Mouse (Mus musculus) stomach, embryonic 15.5 days (tissue): ENCODE measurements around the gene Slc8b1. TPM values are rescaled to one million over a fixed set of nuclear protein-coding genes. Genes with fewer than 3 reads are reported as not detected.

ENCODE experiments used
- ATAC-seq: fragments of 200-750 bp; cut with Nextera tagmentation; 2 replicates; pipeline ENCODE4 v1.8.0; 2017; ENCODE audit warnings: low read depth, moderate number of reproducible peaks, moderate TSS enrichment; ENCODE audit not compliant: insufficient read depth, low FRiP score
- H3K27ac ChIP-seq: fragments of 300-500 bp; sonication (generic); 2 replicates; pipeline ENCODE4 v1.5.1; 2015; ENCODE audit warnings: mild to moderate bottlenecking, inconsistent platforms
- H3K27me3 ChIP-seq: fragments of 300-500 bp; sonication (generic); replicated peaks from 2 replicates; pipeline ENCODE4 v1.6.1; 2015; ENCODE audit warnings: inconsistent platforms
- H3K36me3 ChIP-seq: fragments of 300-500 bp; sonication (generic); 2 replicates; pipeline ENCODE4 v1.6.1; 2015; ENCODE audit warnings: inconsistent platforms
- H3K4me1 ChIP-seq: fragments of 300-500 bp; sonication (generic); 2 replicates; pipeline ENCODE4 v1.6.1; 2015; ENCODE audit warnings: inconsistent platforms
- H3K4me2 ChIP-seq: fragments of 300-500 bp; sonication (generic); 2 replicates; pipeline ENCODE4 v1.6.1; 2015; ENCODE audit warnings: mild to moderate bottlenecking, inconsistent platforms
- H3K4me3 ChIP-seq: fragments of 300-500 bp; sonication (generic); replicated peaks from 2 replicates; pipeline ENCODE4 v1.5.1; 2015; ENCODE audit warnings: inconsistent platforms
- H3K9ac ChIP-seq: fragments of 300-500 bp; sonication (generic); 2 replicates; pipeline ENCODE4 v1.6.1; 2015; ENCODE audit warnings: inconsistent platforms
- H3K9me3 ChIP-seq: fragments of 300-500 bp; sonication (generic); 2 replicates; pipeline ENCODE4 v1.6.1; 2016; ENCODE audit warnings: inconsistent platforms
- WGBS: fragments of 180-500 bp; shearing (Covaris S2); methylation state at CpG from one replicate; pipeline ENCODE4 v1.1.7; 2015; 5-methylcytosine and 5-hydroxymethylcytosine counted together
- polyA plus RNA-seq: library from polyadenylated mRNA; unstranded; fragments of >200 nt; fragmentation: Nextera tagmentation; extraction: Ambion mirVana; gene quantifications from 2 replicates; pipeline ENCODE4 v1.2.1, GENCODE M21; 2015

Gene Slc8b1
- polyA plus RNA-seq, result 6.2 and 8.3 TPM in 2 replicates

GRCm38 (mm10) chr5:120510982-120511642 lies at the start of gene Slc8b1:
Slc8b1 (plus strand) TSS chr5:120511168.
- Histone ChIP-seq H3K27ac (no peak within 1 kb of the TSS), H3K9ac (peak within 1 kb of the TSS; percentile 8; the same call in 1 of the 2 replicates), H3K4me1 (peaks cover 31% of the 10 kb centered on the region), H3K4me2 (peak within 1 kb of the TSS; percentile 67), H3K27me3 (no peaks in the 10 kb centered on the region), H3K4me3 (peak within 1 kb of the TSS; percentile 52), H3K36me3 (no peaks in the 10 kb centered on the region), H3K9me3 (no peaks in the 10 kb centered on the region)
- under 1% methylated on average over 36 of the region's 36 CpGs for WGBS
- ATAC-seq, result peak; percentile 91

DNA sequence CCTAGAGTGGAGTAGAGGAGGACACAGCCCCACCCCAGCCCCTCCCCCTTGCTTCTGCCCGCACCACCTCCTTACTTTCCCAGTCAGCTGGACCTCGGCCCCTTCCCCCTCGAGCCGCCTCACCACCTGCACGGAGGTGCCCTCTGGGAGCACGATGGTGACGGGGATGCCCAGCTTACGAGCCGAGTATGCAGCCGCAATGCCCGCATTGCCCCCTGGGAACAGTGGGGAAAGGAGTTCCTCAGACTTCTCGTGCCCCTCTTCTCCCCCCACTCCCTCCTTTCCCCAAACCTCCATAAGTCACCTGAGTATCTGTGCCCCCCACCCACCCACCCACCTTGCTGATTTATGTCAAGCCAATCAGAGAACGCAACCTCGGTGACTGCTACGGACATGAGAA lies 49.1 kb upstream of the Slc8b1 start:
- Histone ChIP-seq H3K27me3 (no peaks in the 10 kb centered on the region), H3K36me3 (no peaks in the 10 kb centered on the region), H3K9ac (no peak overlapping the region), H3K9me3 (no peaks in the 10 kb centered on the region), H3K27ac (no peak overlapping the region), H3K4me3 (no peak overlapping the region), H3K4me1 (no peaks in the 10 kb centered on the region), H3K4me2 (no peak overlapping the region)
- 68% methylated on average over 15 of the region's 15 CpGs for WGBS
- no peak for ATAC-seq

DNA sequence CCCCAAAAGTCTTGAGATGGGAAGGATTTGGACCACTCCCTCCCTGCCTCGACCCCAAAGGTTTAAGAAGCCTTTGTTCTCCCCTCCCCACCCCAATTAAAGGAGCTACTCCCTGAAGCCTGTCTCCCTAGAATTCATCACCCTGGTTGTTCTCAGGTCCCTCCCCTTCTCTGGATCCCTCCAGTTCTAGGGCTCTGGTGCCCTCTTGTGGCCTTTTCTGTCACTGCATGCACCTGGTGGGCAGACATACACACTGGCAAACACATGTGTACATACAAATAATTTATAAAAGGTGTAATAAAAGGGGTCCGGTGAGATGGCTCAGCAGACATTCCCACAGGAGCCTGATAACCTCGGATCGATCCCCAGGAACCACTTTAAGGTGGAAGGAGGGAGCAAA lies 46.6 kb upstream of the Slc8b1 start:
- no peaks in the 10 kb centered on the region for H3K36me3 ChIP-seq
- H3K4me1 ChIP-seq, result no peaks in the 10 kb centered on the region
- H3K27ac ChIP-seq, result no peak overlapping the region
- no peak overlapping the region for H3K4me3 ChIP-seq
- no peak for ATAC-seq
- no peak overlapping the region for H3K9ac ChIP-seq
- no peaks in the 10 kb centered on the region for H3K9me3 ChIP-seq
- no peak overlapping the region for H3K4me2 ChIP-seq
- no peaks in the 10 kb centered on the region for H3K27me3 ChIP-seq
- WGBS, result 79% methylated on average over 4 of the region's 4 CpGs

GRCm38 (mm10) chr5:120465062-120465461 lies 45.9 kb upstream of the Slc8b1 start:
- Histone ChIP-seq H3K27me3 (no peaks in the 10 kb centered on the region), H3K4me1 (no peaks in the 10 kb centered on the region), H3K9ac (no peak overlapping the region), H3K4me3 (no peak overlapping the region), H3K27ac (no peak overlapping the region), H3K4me2 (no peak overlapping the region), H3K36me3 (no peaks in the 10 kb centered on the region), H3K9me3 (no peaks in the 10 kb centered on the region)
- WGBS, result 40% methylated on average over 5 of the region's 5 CpGs
- no peak for ATAC-seq

DNA sequence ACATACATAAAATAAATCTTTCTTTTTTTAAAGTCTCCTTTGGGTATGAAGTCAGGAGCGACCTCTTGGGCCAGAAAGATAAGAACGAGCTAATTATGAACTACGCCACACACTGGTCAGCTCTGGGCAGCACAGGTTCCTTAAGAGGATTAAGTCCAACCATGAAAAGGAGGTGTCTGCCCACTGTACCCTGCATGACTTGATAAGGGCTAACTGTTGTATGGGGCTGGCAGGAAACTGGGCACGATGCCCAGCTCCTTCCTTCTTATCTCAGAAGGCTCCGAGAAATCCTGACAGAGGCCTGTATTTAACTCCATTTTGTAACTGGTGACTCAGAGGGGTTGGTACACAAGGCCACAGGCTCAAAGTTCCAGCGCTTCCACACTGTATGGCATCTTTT lies 45.1 kb upstream of the Slc8b1 start:
- ATAC-seq, result peak; percentile 56; the same call in 1 of the 2 replicates
- Histone ChIP-seq H3K4me2 (no peak overlapping the region), H3K36me3 (no peaks in the 10 kb centered on the region), H3K27ac (no peak overlapping the region), H3K4me3 (no peak overlapping the region), H3K9me3 (no peaks in the 10 kb centered on the region), H3K4me1 (no peaks in the 10 kb centered on the region), H3K9ac (no peak overlapping the region), H3K27me3 (no peaks in the 10 kb centered on the region)
- WGBS, result 70% methylated on average over 6 of the region's 6 CpGs

- Histone ChIP-seq H3K9me3 (no peaks in the 10 kb centered on the region), H3K4me2 (peak overlapping the region; percentile 36), H3K9ac (no peak overlapping the region), H3K4me3 (peak overlapping the region; percentile 23; the same call in 1 of the 2 replicates), H3K4me1 (no peaks in the 10 kb centered on the region), H3K27me3 (no peaks in the 10 kb centered on the region), H3K36me3 (no peaks in the 10 kb centered on the region), H3K27ac (peak overlapping the region; percentile 54; the same call in 1 of the 2 replicates)
- WGBS, result 8% methylated on average over 4 of the region's 4 CpGs
- ATAC-seq, result peak; percentile 61; the same call in 1 of the 2 replicates
Measured at GRCm38 (mm10) chr5:120467026-120467425, 43.9 kb upstream of the Slc8b1 start.

- no peak overlapping the region for H3K9ac ChIP-seq
- ATAC-seq, result peak; percentile 49; the same call in 1 of the 2 replicates
- H3K27me3 ChIP-seq, result no peaks in the 10 kb centered on the region
- H3K36me3 ChIP-seq, result no peaks in the 10 kb centered on the region
- no peak overlapping the region for H3K4me3 ChIP-seq
- no peak overlapping the region for H3K4me2 ChIP-seq
- H3K4me1 ChIP-seq, result no peaks in the 10 kb centered on the region
- no peak overlapping the region; the same call in 1 of the 2 replicates for H3K27ac ChIP-seq
- WGBS, result 52% methylated on average over 5 of the region's 5 CpGs
- H3K9me3 ChIP-seq, result no peaks in the 10 kb centered on the region
Measured at GRCm38 (mm10) chr5:120468336-120468735, 42.6 kb upstream of the Slc8b1 start.

GRCm38 (mm10) chr5:120468830-120469229 lies 42.1 kb upstream of the Slc8b1 start:
- WGBS, result 56% methylated on average over 6 of the region's 6 CpGs
- H3K36me3 ChIP-seq, result no peaks in the 10 kb centered on the region
- no peak for ATAC-seq
- no peak overlapping the region for H3K9ac ChIP-seq
- no peak overlapping the region for H3K4me2 ChIP-seq
- H3K9me3 ChIP-seq, result no peaks in the 10 kb centered on the region
- no peak overlapping the region for H3K4me3 ChIP-seq
- no peaks in the 10 kb centered on the region for H3K27me3 ChIP-seq
- no peak overlapping the region for H3K27ac ChIP-seq
- H3K4me1 ChIP-seq, result no peaks in the 10 kb centered on the region

- ATAC-seq, result no peak
- H3K4me2 ChIP-seq, result no peak overlapping the region
- H3K4me1 ChIP-seq, result no peaks in the 10 kb centered on the region
- 47% methylated on average over 4 of the region's 4 CpGs for WGBS
- no peak overlapping the region for H3K4me3 ChIP-seq
- H3K9me3 ChIP-seq, result no peaks in the 10 kb centered on the region
- no peak overlapping the region for H3K27ac ChIP-seq
- no peaks in the 10 kb centered on the region for H3K36me3 ChIP-seq
- H3K9ac ChIP-seq, result no peak overlapping the region
- H3K27me3 ChIP-seq, result 0 out of 2 replicates have a peak, but pooled peaks cover under 1% of the 10 kb centered on the region
Measured at GRCm38 (mm10) chr5:120471538-120471937, 39.4 kb upstream of the Slc8b1 start.

GRCm38 (mm10) chr5:120472770-120473169 lies 38.2 kb upstream of the Slc8b1 start, which contains the start of gene Sdsl:
Sdsl (minus strand) TSS chr5:120472810.
- Histone ChIP-seq H3K4me1 (no peaks in the 10 kb centered on the region), H3K9me3 (no peaks in the 10 kb centered on the region), H3K27ac (no peak within 1 kb of the TSS), H3K9ac (no peak within 1 kb of the TSS), H3K4me3 (no peak within 1 kb of the TSS), H3K27me3 (0 out of 2 replicates have a peak, but pooled peaks cover 4% of the 10 kb centered on the region), H3K4me2 (no peak within 1 kb of the TSS), H3K36me3 (no peaks in the 10 kb centered on the region)
- 51% methylated on average over 8 of the region's 8 CpGs for WGBS
- no peak for ATAC-seq

DNA sequence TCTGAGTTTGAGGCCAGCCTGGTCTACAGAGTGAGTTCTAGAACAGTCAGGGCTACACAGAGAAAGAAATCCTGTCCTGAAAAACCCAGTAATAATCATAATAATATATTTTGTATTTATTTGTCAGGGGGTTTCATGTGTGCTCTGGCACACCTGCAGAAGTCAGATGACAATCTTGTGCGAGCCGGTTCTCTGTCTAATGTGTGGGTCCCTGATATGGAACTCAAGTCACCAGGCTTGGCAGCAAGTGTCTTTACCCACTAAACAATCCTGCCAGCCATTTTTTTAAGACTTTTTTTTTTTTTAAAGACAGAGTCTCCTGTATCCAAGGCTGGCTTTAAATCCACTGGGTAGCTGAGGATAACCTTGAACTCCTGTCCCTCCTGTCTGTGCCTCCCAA lies 37.6 kb upstream of the Slc8b1 start:
- no peak for ATAC-seq
- no peak overlapping the region for H3K4me3 ChIP-seq
- H3K4me2 ChIP-seq, result no peak overlapping the region
- H3K9me3 ChIP-seq, result no peaks in the 10 kb centered on the region
- H3K9ac ChIP-seq, result no peak overlapping the region
- H3K4me1 ChIP-seq, result no peaks in the 10 kb centered on the region
- H3K27me3 ChIP-seq, result 0 out of 2 replicates have a peak, but pooled peaks cover 4% of the 10 kb centered on the region
- no peak overlapping the region for H3K27ac ChIP-seq
- WGBS, result 86% methylated on average over 2 of the region's 2 CpGs
- H3K36me3 ChIP-seq, result no peaks in the 10 kb centered on the region

- H3K27me3 ChIP-seq, result 0 out of 2 replicates have a peak, but pooled peaks cover 4% of the 10 kb centered on the region
- H3K4me3 ChIP-seq, result no peak overlapping the region
- H3K27ac ChIP-seq, result no peak overlapping the region
- no peak overlapping the region for H3K9ac ChIP-seq
- no peak for ATAC-seq
- no peak overlapping the region for H3K4me2 ChIP-seq
- no peaks in the 10 kb centered on the region for H3K9me3 ChIP-seq
- H3K36me3 ChIP-seq, result no peaks in the 10 kb centered on the region
- WGBS, result 55% methylated on average over 8 of the region's 8 CpGs
- H3K4me1 ChIP-seq, result no peaks in the 10 kb centered on the region
Measured at GRCm38 (mm10) chr5:120475861-120476260, 35.1 kb upstream of the Slc8b1 start.
